Mouse (Mus musculus) mammary gland, adult 2 months (tissue): Measurements from ENCODE around the gene Cacna1a. TPM values are rescaled to one million over a fixed set of nuclear protein-coding genes. Genes with fewer than 3 reads are reported as not detected.

ENCODE experiments used
- polyA plus RNA-seq: library from polyadenylated mRNA; depleted of rRNA; stranded (reverse); fragments of >200 nt; gene quantifications from 2 replicates; pipeline ENCODE4 v1.2.3, GENCODE M21; 2012; ENCODE audit warnings: low replicate concordance; rRNA removed

The Cacna1a gene
- 22.6 and 61.2 TPM in 2 replicates for polyA plus RNA-seq

DNA sequence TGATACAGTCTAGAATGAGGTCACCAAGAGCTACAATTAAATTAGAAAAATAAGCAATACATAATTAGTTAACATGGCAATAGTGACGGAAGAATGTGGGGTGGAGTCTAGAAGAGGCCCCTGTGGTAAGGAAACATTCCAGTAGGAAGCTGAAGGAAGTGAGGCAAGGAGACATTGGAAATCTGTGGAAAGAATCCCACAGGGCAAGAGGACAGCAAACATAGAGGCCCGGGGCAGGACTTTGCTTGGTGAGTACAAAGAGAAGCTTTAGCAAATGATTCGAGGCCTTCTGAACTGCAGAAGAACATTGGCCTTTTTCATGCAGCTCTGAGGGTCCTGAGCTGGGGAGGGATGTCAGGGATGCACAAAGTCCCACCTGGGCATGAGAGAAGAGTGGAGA, at the start of gene Cacna1a:
Gene Cacna1a (plus strand): TSS at position 166 of the 400 bp plus-strand sequence.

DNA sequence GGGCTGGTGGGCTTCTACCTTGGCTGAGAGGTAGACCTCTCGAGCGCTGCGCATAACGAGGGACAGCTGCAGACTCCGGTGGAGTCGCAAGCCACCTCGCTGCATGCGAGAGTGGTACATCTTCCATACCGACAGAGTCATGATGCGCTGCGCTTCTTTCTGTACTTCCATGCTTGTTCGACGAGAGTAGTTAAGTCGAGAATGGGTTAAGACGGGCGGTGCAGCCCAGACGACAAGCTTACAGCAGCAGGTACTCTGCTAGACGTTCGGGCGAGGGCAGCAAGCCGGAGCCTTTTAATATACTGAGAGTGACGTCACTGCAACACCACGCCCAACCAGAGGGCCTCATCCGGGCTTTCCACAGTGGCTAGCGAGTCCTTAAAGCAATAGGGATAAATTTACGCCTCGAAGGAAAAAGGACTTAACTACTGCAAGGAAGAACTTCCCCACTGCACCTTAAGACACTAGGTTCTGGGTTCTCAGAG, 274.4 kb downstream of the Cacna1a start, which contains the start of gene Ier2:
Gene Ier2 (minus strand): TSS at position 272 of the 485 bp plus-strand sequence.

DNA sequence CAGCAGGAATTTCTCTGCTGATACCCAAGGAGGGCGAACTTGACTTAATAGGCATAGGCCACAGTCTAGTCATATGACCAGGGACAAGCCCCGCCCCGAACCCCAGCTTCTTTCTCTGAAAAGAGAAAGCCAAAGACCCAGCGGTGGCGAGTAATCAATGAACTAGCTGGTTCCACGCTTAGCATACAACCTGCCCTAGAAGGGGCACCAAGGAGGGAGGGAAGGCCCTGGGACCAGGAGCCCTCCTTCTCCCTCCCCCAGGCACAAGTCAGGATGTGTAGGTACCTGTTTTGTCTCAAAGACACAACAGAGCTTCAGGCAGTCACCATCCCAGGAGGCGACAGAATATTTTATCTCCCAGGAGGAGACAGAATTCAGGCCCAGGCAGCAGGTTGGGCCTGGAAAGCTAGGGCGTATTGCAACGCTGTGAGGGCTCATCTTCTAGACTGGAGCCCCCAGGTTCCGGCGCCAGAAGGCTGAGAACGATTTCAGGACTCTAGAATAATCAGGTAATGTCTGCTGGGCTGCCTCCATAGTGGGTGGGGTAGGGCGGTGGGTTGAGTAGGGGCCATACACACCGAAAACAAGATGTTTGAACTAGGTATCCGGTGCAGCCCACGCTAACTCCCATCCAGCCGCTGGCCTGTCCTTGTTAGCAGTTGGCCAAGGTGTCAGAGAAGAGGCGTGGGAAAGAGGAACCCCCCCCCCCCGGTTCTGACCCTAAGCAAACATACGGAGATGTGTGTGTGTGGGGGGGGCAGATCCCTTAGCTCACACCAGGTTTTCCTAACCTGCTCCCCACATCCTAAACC, 298.2 kb downstream of the Cacna1a start, which contains the start of gene Trmt1:
Gene Trmt1 (plus strand): TSS at position 117 of the 812 bp plus-strand sequence.

DNA sequence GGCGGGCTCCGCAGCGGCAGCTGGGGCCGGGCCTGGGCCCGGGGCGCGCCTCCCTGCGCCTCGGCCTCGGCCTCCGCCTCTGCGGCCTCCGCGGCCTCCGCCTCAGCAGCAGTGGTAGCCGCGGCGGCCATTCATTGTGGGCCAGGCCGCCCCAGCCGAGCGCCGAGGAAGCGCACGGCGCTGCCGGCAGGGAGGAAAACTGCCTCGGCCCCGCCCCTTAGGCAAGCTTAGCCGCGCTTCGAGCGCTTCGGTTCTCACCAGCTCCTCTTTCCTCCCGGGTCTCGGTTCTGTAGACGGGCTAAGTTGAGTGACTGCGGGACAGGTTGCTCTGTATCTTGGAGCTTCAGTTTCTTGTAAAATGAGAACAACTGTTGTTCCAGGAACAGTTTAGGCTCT, 299.5 kb downstream of the Cacna1a start, which contains the start of gene Nacc1:
Gene Nacc1 (minus strand): TSS at position 158 of the 396 bp plus-strand sequence.

Other genes starting within 250 kb of the Cacna1a start
- 23.4 and 36.5 TPM in 2 replicates for gene Cc2d1a, start 240.5 kb upstream of the Cacna1a start, polyA plus RNA-seq
- gene 4930432K21Rik, start 240.4 kb upstream of the Cacna1a start, polyA plus RNA-seq: 0.98 and 1.0 TPM in 2 replicates
- 0.19 and 0.23 TPM in 2 replicates for gene Nanos3, start 203.2 kb upstream of the Cacna1a start, polyA plus RNA-seq
- 16.4 and 26.3 TPM in 2 replicates for gene Zswim4, start 151.4 kb upstream of the Cacna1a start, polyA plus RNA-seq
- 112 and 138 TPM in 2 replicates for gene D8Ertd738e, start 138.7 kb upstream of the Cacna1a start, polyA plus RNA-seq
- 52.5 and 169 TPM in 2 replicates for gene Mri1, start 131.1 kb upstream of the Cacna1a start, polyA plus RNA-seq
- 31.4 and 43.9 TPM in 2 replicates for gene Ccdc130, start 118.1 kb upstream of the Cacna1a start, polyA plus RNA-seq